Mouse (Mus musculus): ENCODE data around the gene Apc2.

GRCm38 (mm10) chr10:80330084-80330483 lies 34.3 kb downstream of the Apc2 start:
- no peak for TF ChIP-seq CTCF (IDR thresholded peaks at IDR 0.05; ENCODE audit: borderline replicate concordance, control insufficient read depth, extremely low read depth, insufficient read depth, low read length, poor library complexity)
- TF ChIP-seq POLR2A (IDR thresholded peaks at IDR 0.05; ENCODE audit: control insufficient read depth, extremely low read depth, insufficient read depth, low read length, poor library complexity): no peak
